Mouse (Mus musculus) small intestine, adult 2 months (tissue): Measurements from ENCODE around the gene Bud23.

Experiments used
- CTCF ChIP-seq: fragments of 200-500 bp; IDR thresholded peaks from 2 replicates; pipeline ENCODE4 v1.5.1; 2012; ENCODE audit warnings: low read depth, mild to moderate bottlenecking, control low read depth, inconsistent platforms, low read length, moderate library complexity, mixed read lengths; ENCODE audit not compliant: insufficient replicate concordance, insufficient read length; ENCODE audit errors: extremely low read depth
- POLR2A ChIP-seq: fragments of 200-500 bp; IDR thresholded peaks from 2 replicates; pipeline ENCODE4 v1.6.1; 2012; ENCODE audit warnings: low read depth, mild to moderate bottlenecking, control low read depth, inconsistent platforms, low read length, moderate library complexity

- TF ChIP-seq CTCF, result no peak
- TF ChIP-seq POLR2A, result no peak
These were observed 36.2 kb upstream of the Bud23 start for GRCm38 (mm10) chr5:135100981-135101380.
